Mouse (Mus musculus): ENCODE measurements around the gene Tmed1. TPM values are rescaled to one million over a fixed set of nuclear protein-coding genes. Genes with fewer than 3 reads are reported as not detected.
"Not testable (repeated sequence)": the region's sequence is repeated elsewhere in the genome, so short reads cannot be mapped to it uniquely, and the experiment has no call there.

The Tmed1 gene
- total RNA-seq, 2 experiments from 2014 or later, result 27.6 to 28.1 TPM

- DNase-seq, result no peak
These were observed 32.3 kb downstream of the Tmed1 start for GRCm38 (mm10) chr9:21477707-21478106.

GRCm38 (mm10) chr9:21472913-21473312 lies 37.1 kb downstream of the Tmed1 start:
- DNase-seq, result no peak

GRCm38 (mm10) chr9:21469032-21470024 lies 40.7 kb downstream of the Tmed1 start:
- DNase-seq, result no peak

DNA sequence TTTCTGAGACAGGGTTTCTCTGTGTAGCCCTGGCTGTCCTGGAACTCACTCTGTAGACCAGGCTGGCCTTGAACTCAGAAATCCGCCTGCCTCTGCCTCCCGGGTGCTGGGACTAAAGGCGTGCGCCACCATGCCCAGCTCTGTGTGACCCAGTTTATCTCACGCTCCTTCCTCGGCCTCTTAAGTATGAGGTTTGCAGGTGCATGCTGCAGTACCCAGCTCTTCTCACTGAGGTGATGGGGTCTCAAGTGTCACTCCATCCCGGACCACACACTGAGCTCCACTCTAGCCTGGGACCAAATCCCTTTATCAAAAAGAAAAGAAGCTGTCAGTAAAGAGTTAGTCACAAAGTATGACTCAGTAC lies 45.5 kb downstream of the Tmed1 start:
- DNase-seq, result not testable (repeated sequence)

GRCm38 (mm10) chr9:21463766-21464564 lies 46.1 kb downstream of the Tmed1 start:
- no peak for DNase-seq

- peak; percentile 77 for DNase-seq
These were observed 46.9 kb downstream of the Tmed1 start for GRCm38 (mm10) chr9:21463138-21463590.

GRCm38 (mm10) chr9:21460400-21460940 lies 49.6 kb downstream of the Tmed1 start:
- DNase-seq, result no peak

GRCm38 (mm10) chr9:21458821-21459220 lies 51.2 kb downstream of the Tmed1 start:
- no peak for DNase-seq

Small RNA genes within 50 kb of the gene (microRNA-seq; reads per million reads assigned to microRNA genes)
- gene Mir199a-1 (ENCODE audit: borderline replicate concordance in 2 of 2), result 0 to 0.53 reads per million in 2 experiments

Other genes starting within 250 kb of the Tmed1 start
- 10 to 100 TPM; 60.5 to 63.9 TPM for gene Atg4d, start 245.0 kb downstream of the Tmed1 start, total RNA-seq (2021)
- gene Kri1, start 222.3 kb downstream of the Tmed1 start, total RNA-seq (2021), result 1 to 10 TPM; 8.3 to 8.5 TPM
- gene Cdkn2d, start 218.8 kb downstream of the Tmed1 start, total RNA-seq (2021), result 1 to 10 TPM; 7.4 to 9.1 TPM
- gene Ap1m2, start 197.9 kb downstream of the Tmed1 start, total RNA-seq (2021), result not detected
- gene Slc44a2, start 189.6 kb downstream of the Tmed1 start, total RNA-seq (2021), result 100 to 1,000 TPM; 117 to 128 TPM
- 10 to 100 TPM; 17.9 to 19.2 TPM for gene Ilf3, start 142.4 kb downstream of the Tmed1 start, total RNA-seq (2021)
- gene Qtrt1, start 98.4 kb downstream of the Tmed1 start, total RNA-seq (2021), result 1 to 10 TPM; 5.3 to 7.7 TPM
- gene Dnm2, start 85.3 kb downstream of the Tmed1 start, total RNA-seq (2021), result 10 to 100 TPM; 39.9 to 41.6 TPM
- gene AB124611, start 15.9 kb upstream of the Tmed1 start, total RNA-seq (2021), result under 1 TPM; 0.56 to 0.67 TPM
- 10 to 100 TPM; 58.2 to 60.9 TPM for gene Carm1, start 36.6 kb upstream of the Tmed1 start, total RNA-seq (2021)
- 10 to 100 TPM; 41.6 to 41.8 TPM for gene Timm29, start 82.5 kb upstream of the Tmed1 start, total RNA-seq (2021)
- 1 to 10 TPM; 3.5 to 5.1 TPM for gene Yipf2, start 82.6 kb upstream of the Tmed1 start, total RNA-seq (2021)
- 10 to 100 TPM; 39.3 to 39.6 TPM for gene Smarca4, start 105.9 kb upstream of the Tmed1 start, total RNA-seq (2021)
- 1 to 10 TPM; 4.1 to 5.3 TPM for gene Ldlr, start 213.2 kb upstream of the Tmed1 start, total RNA-seq (2021)

Measured in gastrocnemius, postnatal 25 days (tissue).